Mouse (Mus musculus): ENCODE measurements around the gene Arap1.

Arap1 gene

GRCm38 (mm10) chr7:101327263-101327662 is 20.6 kb upstream of the Arap1 start:
- no peak for DNase-seq (ENCODE audit: low spot score)

- no peak for DNase-seq (ENCODE audit: low spot score)
These were observed 20.1 kb upstream of the Arap1 start for GRCm38 (mm10) chr7:101327786-101328185.

GRCm38 (mm10) chr7:101328621-101329158 is 19.2 kb upstream of the Arap1 start:
- DNase-seq (ENCODE audit: low spot score), result no peak

- no peak for DNase-seq (ENCODE audit: low spot score)
These were observed 18.3 kb upstream of the Arap1 start for GRCm38 (mm10) chr7:101329606-101330005.

- no peak for DNase-seq (ENCODE audit: low spot score)
These were observed 17.6 kb upstream of the Arap1 start for GRCm38 (mm10) chr7:101330074-101330840.

GRCm38 (mm10) chr7:101330841-101331173 is 17.1 kb upstream of the Arap1 start:
- DNase-seq (ENCODE audit: low spot score), result no peak

GRCm38 (mm10) chr7:101332045-101332831 is 15.6 kb upstream of the Arap1 start:
- DNase-seq (ENCODE audit: low spot score), result no peak

GRCm38 (mm10) chr7:101335228-101335627 is 12.6 kb upstream of the Arap1 start:
- no peak for DNase-seq (ENCODE audit: low spot score)

- no peak for DNase-seq (ENCODE audit: low spot score)
These were observed 11.2 kb upstream of the Arap1 start for GRCm38 (mm10) chr7:101336686-101337085.

GRCm38 (mm10) chr7:101337401-101337800 is 10.5 kb upstream of the Arap1 start:
- DNase-seq (ENCODE audit: low spot score), result no peak

- DNase-seq (ENCODE audit: low spot score), result no peak
These were observed 6.5 kb upstream of the Arap1 start for GRCm38 (mm10) chr7:101341405-101341804.

GRCm38 (mm10) chr7:101343135-101343534 is 4.7 kb upstream of the Arap1 start:
- no peak for DNase-seq (ENCODE audit: low spot score)

GRCm38 (mm10) chr7:101344892-101345291 is 3.0 kb upstream of the Arap1 start:
- no peak for DNase-seq (ENCODE audit: low spot score)

- no peak for DNase-seq (ENCODE audit: low spot score)
These were observed 876 bp upstream of the Arap1 start for GRCm38 (mm10) chr7:101346991-101347390.

- no peak for DNase-seq (ENCODE audit: low spot score)
These were observed 445 bp downstream of the Arap1 start for GRCm38 (mm10) chr7:101348312-101348711.

- DNase-seq (ENCODE audit: low spot score), result no peak
These were observed 2.0 kb downstream of the Arap1 start for GRCm38 (mm10) chr7:101349861-101350260.

GRCm38 (mm10) chr7:101352404-101352803 is 4.5 kb downstream of the Arap1 start:
- DNase-seq (ENCODE audit: low spot score), result no peak

- DNase-seq (ENCODE audit: low spot score), result no peak
These were observed 6.6 kb downstream of the Arap1 start for GRCm38 (mm10) chr7:101354423-101354822.

GRCm38 (mm10) chr7:101355551-101356100 is 7.8 kb downstream of the Arap1 start:
- no peak for DNase-seq (ENCODE audit: low spot score)

GRCm38 (mm10) chr7:101356868-101357267 is 9.0 kb downstream of the Arap1 start:
- no peak for DNase-seq (ENCODE audit: low spot score)

GRCm38 (mm10) chr7:101360406-101360805 is 12.5 kb downstream of the Arap1 start:
- DNase-seq (ENCODE audit: low spot score), result no peak

- DNase-seq (ENCODE audit: low spot score), result no peak
These were observed 13.2 kb downstream of the Arap1 start for GRCm38 (mm10) chr7:101361021-101361420.

- no peak for DNase-seq (ENCODE audit: low spot score)
These were observed 13.9 kb downstream of the Arap1 start for GRCm38 (mm10) chr7:101361767-101362166.

Measured in urinary bladder, postnatal 10 days (tissue).